Mouse (Mus musculus) testis, adult 2 months (tissue): ENCODE measurements at regions not wholly inside any gene's neighbourhood (a gene's known extent, or its start where the extent isn't known, plus 50 kb on each side); places are given as distances from the start of the nearest gene placed in this dataset.
"Not testable (repeated sequence)": the region's sequence is repeated elsewhere in the genome, so short reads cannot be mapped to it uniquely, and the experiment has no call there.

Experiments used
- CTCF ChIP-seq: fragments of 200-500 bp; IDR thresholded peaks from 2 replicates; pipeline ENCODE4 v1.5.1; 2012; ENCODE audit warnings: low read depth, mild to moderate bottlenecking, inconsistent platforms, low read length, moderate library complexity; ENCODE audit not compliant: control insufficient read depth, insufficient read depth, insufficient replicate concordance
- POLR2A ChIP-seq: fragments of 200-500 bp; IDR thresholded peaks from 2 replicates; pipeline ENCODE4 v1.6.1; 2012; ENCODE audit warnings: low read depth, mild to moderate bottlenecking, inconsistent platforms, low read length, moderate library complexity; ENCODE audit not compliant: control insufficient read depth

DNA sequence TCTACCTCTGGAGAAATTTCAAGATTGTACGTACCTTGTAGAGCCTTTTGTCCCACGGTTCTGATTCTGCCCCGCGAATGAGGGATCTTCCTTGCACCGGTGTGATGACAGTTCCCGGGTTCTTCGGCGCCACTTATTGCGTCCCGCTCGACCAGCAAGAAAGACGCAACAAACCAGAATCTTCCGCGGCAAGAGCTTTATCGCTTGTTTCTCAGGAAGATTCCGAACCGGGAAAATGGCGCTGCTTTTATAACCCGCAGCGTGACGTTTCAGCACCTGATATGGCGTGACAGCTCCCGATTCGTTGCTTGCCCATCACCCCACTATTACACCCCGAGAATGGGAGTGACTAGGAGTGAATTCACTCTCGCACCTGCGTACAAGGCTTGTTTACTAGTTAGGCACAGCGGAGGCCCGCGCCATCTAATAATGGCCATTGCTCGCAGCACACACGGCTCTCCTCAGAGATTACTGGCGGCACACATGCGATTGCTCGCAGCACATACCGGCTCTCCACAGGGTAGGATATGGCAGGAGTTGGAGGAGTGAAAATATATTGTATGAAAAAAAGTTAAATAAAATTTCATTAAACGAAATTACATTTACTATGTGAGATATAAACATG lies 180.0 kb upstream of the 1700008P02Rik start:
- TF ChIP-seq POLR2A, CTCF: not testable (repeated sequence)
